Mouse (Mus musculus): Measurements from ENCODE around the gene Cst6. TPM values are rescaled to one million over a fixed set of nuclear protein-coding genes. Genes with fewer than 3 reads are reported as not detected.

Gene Cst6
- polyA plus RNA-seq, 1 experiment = 6.6 TPM

Other genes with a start within 250 kb of the Cst6 start
- 240 and 272 TPM in 2 replicates for gene Rab1b, start 242.5 kb downstream of the Cst6 start, polyA plus RNA-seq (2012; rRNA removed)
- 34.7 and 39.3 TPM in 2 replicates for gene Klc2, start 231.0 kb downstream of the Cst6 start, polyA plus RNA-seq (2012; rRNA removed)
- 21.8 and 27.9 TPM in 2 replicates for gene Pacs1, start 76.5 kb downstream of the Cst6 start, polyA plus RNA-seq (2012; rRNA removed)
- 61.2 and 82.0 TPM in 2 replicates for gene Sf3b2, start 54.1 kb downstream of the Cst6 start, polyA plus RNA-seq (2012; rRNA removed)
- gene Gal3st3, start 51.2 kb downstream of the Cst6 start, polyA plus RNA-seq (2012; rRNA removed) = 1.4 and 3.3 TPM in 2 replicates
- gene Catsper1, start 13.8 kb downstream of the Cst6 start, polyA plus RNA-seq (2012; rRNA removed) = 0.08 and 0.46 TPM in 2 replicates
- gene Eif1ad, start 17.2 kb upstream of the Cst6 start, polyA plus RNA-seq (2012; rRNA removed) = 19.9 and 20.4 TPM in 2 replicates
- gene Banf1, start 17.6 kb upstream of the Cst6 start, polyA plus RNA-seq (2012; rRNA removed) = 87.8 and 125 TPM in 2 replicates
- gene Sart1, start 39.1 kb upstream of the Cst6 start, polyA plus RNA-seq (2012; rRNA removed) = 18.1 and 33.3 TPM in 2 replicates
- gene Tsga10ip, start 53.0 kb upstream of the Cst6 start, polyA plus RNA-seq (2012; rRNA removed) = 1.9 and 2.0 TPM in 2 replicates
- 136 and 167 TPM in 2 replicates for gene Drap1, start 75.4 kb upstream of the Cst6 start, polyA plus RNA-seq (2012; rRNA removed)
- 65.9 and 73.9 TPM in 2 replicates for gene AI837181, start 75.6 kb upstream of the Cst6 start, polyA plus RNA-seq (2012; rRNA removed)
- gene Fosl1, start 98.0 kb upstream of the Cst6 start, polyA plus RNA-seq (2012; rRNA removed) = 0.24 and 0.38 TPM in 2 replicates
- gene Ccdc85b, start 108.3 kb upstream of the Cst6 start, polyA plus RNA-seq (2012; rRNA removed) = 5.6 and 6.7 TPM in 2 replicates
- gene Fibp, start 111.0 kb upstream of the Cst6 start, polyA plus RNA-seq (2012; rRNA removed) = 126 and 132 TPM in 2 replicates
- 2.2 and 2.3 TPM in 2 replicates for gene Ctsw, start 118.9 kb upstream of the Cst6 start, polyA plus RNA-seq (2012; rRNA removed)
- 73.5 and 79.0 TPM in 2 replicates for gene Efemp2, start 124.4 kb upstream of the Cst6 start, polyA plus RNA-seq (2012; rRNA removed)
- gene Mus81, start 138.8 kb upstream of the Cst6 start, polyA plus RNA-seq (2012; rRNA removed) = 77.2 and 85.6 TPM in 2 replicates
- 410 and 421 TPM in 2 replicates for gene Cfl1, start 140.9 kb upstream of the Cst6 start, polyA plus RNA-seq (2012; rRNA removed)
- gene 1700020D05Rik, start 154.2 kb upstream of the Cst6 start, polyA plus RNA-seq (2012; rRNA removed) = 1.9 and 3.0 TPM in 2 replicates
- 20.9 and 25.6 TPM in 2 replicates for gene Snx32, start 161.0 kb upstream of the Cst6 start, polyA plus RNA-seq (2012; rRNA removed)
- 2.4 and 3.5 TPM in 2 replicates for gene Ovol1, start 211.1 kb upstream of the Cst6 start, polyA plus RNA-seq (2012; rRNA removed)
- 10.0 and 12.0 TPM in 2 replicates for gene Ap5b1, start 218.5 kb upstream of the Cst6 start, polyA plus RNA-seq (2012; rRNA removed)

Measured in gonadal fat pad, adult 2 months (tissue).